Mouse (Mus musculus): ENCODE measurements at regions not wholly inside any gene's neighbourhood (a gene's known extent, or its start where the extent isn't known, plus 50 kb on each side); places are given as distances from the start of the nearest gene placed in this dataset.

GRCm38 (mm10) chr6:78115079-78115478, 135.6 kb upstream of the Ctnna2 start:
- no peak overlapping the region for H3K4me3 ChIP-seq
- no peak for DNase-seq (ENCODE audit: low spot score in 2 of 2)
- TF ChIP-seq CTCF (conservative IDR thresholded peaks at IDR 0.05), result peak; percentile 52
- H3K27ac ChIP-seq, result no peak overlapping the region

GRCm38 (mm10) chr6:78082528-78082927, 103.0 kb upstream of the Ctnna2 start:
- Histone ChIP-seq H3K27ac (no peak overlapping the region), H3K4me3 (no peak overlapping the region)
- TF ChIP-seq CTCF (conservative IDR thresholded peaks at IDR 0.05), result no peak
- DNase-seq (ENCODE audit: low spot score in 2 of 2), result no peak

GRCm38 (mm10) chr6:78078919-78079318, 99.4 kb upstream of the Ctnna2 start:
- H3K4me3 ChIP-seq, result no peak overlapping the region
- no peak for TF ChIP-seq CTCF (conservative IDR thresholded peaks at IDR 0.05)
- DNase-seq (ENCODE audit: low spot score in 2 of 2), result no peak
- no peak overlapping the region for H3K27ac ChIP-seq

GRCm38 (mm10) chr6:78066323-78066722, 86.8 kb upstream of the Ctnna2 start:
- TF ChIP-seq CTCF (conservative IDR thresholded peaks at IDR 0.05), result no peak
- no peak for DNase-seq (ENCODE audit: low spot score in 2 of 2)
- H3K4me3 ChIP-seq, result no peak overlapping the region
- H3K27ac ChIP-seq, result no peak overlapping the region

- TF ChIP-seq CTCF (conservative IDR thresholded peaks at IDR 0.05), result no peak
- no peak for DNase-seq (ENCODE audit: low spot score in 2 of 2)
Observed at GRCm38 (mm10) chr6:78065737-78066136, 86.2 kb upstream of the Ctnna2 start.

More at GRCm38 (mm10) chr6:78065737-78066136, 86.2 kb upstream of the Ctnna2 start:
- Histone ChIP-seq H3K27ac (no peak overlapping the region), H3K4me3 (no peak overlapping the region)
